Mouse (Mus musculus): ENCODE measurements around the gene Ndfip2. TPM values are rescaled to one million over a fixed set of nuclear protein-coding genes. Genes with fewer than 3 reads are reported as not detected.

Ndfip2 gene
- total and polyA plus RNA-seq, 3 experiments, result 13.7 to 26.3 TPM; not detected in 1

- Histone ChIP-seq H3K9ac (ENCODE audit: control insufficient read depth, low read depth, low read length, poor library complexity, severe bottlenecking) (no peak overlapping the region), H3K27ac (ENCODE audit: control insufficient read depth, low read depth, low read length) (no peak overlapping the region), H3K36me3 (ENCODE audit: control insufficient read depth in 1 of 2, insufficient read depth in 2 of 2, low read length in 2 of 2) (no peaks in the 10 kb centered on the region), H3K79me2 (ENCODE audit: control insufficient read depth, insufficient read depth, low read length, poor library complexity) (no peaks in the 10 kb centered on the region), H3K27me3 (ENCODE audit: control insufficient read depth in 1 of 2, insufficient read depth in 2 of 2, low read length in 2 of 2) (no peaks in the 10 kb centered on the region), H3K4me1 (ENCODE audit: control insufficient read depth in 1 of 2, insufficient read depth in 2 of 2, low read length in 2 of 2) (no peaks in the 10 kb centered on the region), H3K9me3 (replicated peaks; ENCODE audit: insufficient read depth, low read length) (no peaks in the 10 kb centered on the region), H3K4me3 (ENCODE audit: control insufficient read depth in 1 of 2, insufficient read depth in 1 of 2, low read depth in 2 of 2, low read length in 2 of 2) (no peak overlapping the region)
- TF ChIP-seq POLR2A (IDR thresholded peaks at IDR 0.05; ENCODE audit: control insufficient read depth in 1 of 2, insufficient read depth in 1 of 2, low read depth in 1 of 2, low read length in 2 of 2, poor library complexity in 1 of 2) (no peak), JUND (IDR thresholded peaks at IDR 0.05; ENCODE audit: low read depth, low read length) (no peak), NELFE (IDR thresholded peaks at IDR 0.05; ENCODE audit: low read depth, low read length) (no peak), MAX (IDR thresholded peaks at IDR 0.05; ENCODE audit: low read length) (no peak), ELF1 (IDR thresholded peaks at IDR 0.05; ENCODE audit: low read depth, low read length) (no peak), MYB (IDR thresholded peaks at IDR 0.05; ENCODE audit: low read depth, low read length) (no peak), E2F4 (IDR thresholded peaks at IDR 0.05; ENCODE audit: borderline replicate concordance, low read depth, low read length) (no peak), HCFC1 (IDR thresholded peaks at IDR 0.05; ENCODE audit: low read depth, low read length) (no peak), TCF12 (IDR thresholded peaks at IDR 0.05; ENCODE audit: low read depth, low read length) (no peak), RAD21 (IDR thresholded peaks at IDR 0.05; ENCODE audit: low read depth, low read length) (no peak), POLR2AphosphoS5 (IDR thresholded peaks at IDR 0.05; ENCODE audit: borderline replicate concordance, low read depth, low read length) (no peak), ETS1 (IDR thresholded peaks at IDR 0.05; ENCODE audit: low read depth, low read length) (no peak), CTCF (IDR thresholded peaks at IDR 0.05 in 2 of 3, conservative IDR thresholded peaks at IDR 0.05 in 1 of 3; ENCODE audit: control insufficient read depth in 1 of 3, insufficient read depth in 1 of 3, low read depth in 2 of 3, low read length in 3 of 3, poor library complexity in 1 of 3, severe bottlenecking in 1 of 3) (no peak), TAL1 (IDR thresholded peaks at IDR 0.05; ENCODE audit: low read length) (no peak), KAT2A (conservative IDR thresholded peaks at IDR 0.05; ENCODE audit: low read depth, low read length) (no peak), GATA1 (IDR thresholded peaks at IDR 0.05; ENCODE audit: low read depth, low read length) (no peak), USF1 (IDR thresholded peaks at IDR 0.05; ENCODE audit: low read depth, low read length) (no peak), MAZ (IDR thresholded peaks at IDR 0.05; ENCODE audit: low read depth, low read length) (no peak), RCOR1 (IDR thresholded peaks at IDR 0.05; ENCODE audit: low read depth, low read length) (no peak), BHLHE40 (IDR thresholded peaks at IDR 0.05; ENCODE audit: borderline replicate concordance, low read depth, low read length) (no peak)
- DNase-seq (ENCODE audit: low read depth, low spot score), result no peak
These were observed 63.3 kb downstream of the Ndfip2 start for GRCm38 (mm10) chr14:105321712-105322111.

- no peak overlapping the region for H3K4me3 ChIP-seq (ENCODE audit: control insufficient read depth in 1 of 2, insufficient read depth in 1 of 2, low read depth in 2 of 2, low read length in 2 of 2)
- no peak overlapping the region for H3K27ac ChIP-seq (ENCODE audit: control insufficient read depth, low read depth, low read length)
- no peak for TF ChIP-seq SMC3 (IDR thresholded peaks at IDR 0.05; ENCODE audit: low read depth, low read length)
- TF ChIP-seq USF1 (IDR thresholded peaks at IDR 0.05; ENCODE audit: low read depth, low read length), result no peak
- TF ChIP-seq HCFC1 (IDR thresholded peaks at IDR 0.05; ENCODE audit: low read depth, low read length), result no peak
- TF ChIP-seq SIN3A (IDR thresholded peaks at IDR 0.05; ENCODE audit: low read length), result no peak
- no peak for TF ChIP-seq MYB (IDR thresholded peaks at IDR 0.05; ENCODE audit: low read depth, low read length)
- TF ChIP-seq USF2 (IDR thresholded peaks at IDR 0.05; ENCODE audit: borderline replicate concordance in 1 of 2, insufficient read depth in 1 of 2, low read depth in 1 of 2, low read length in 2 of 2), result no peak
- TF ChIP-seq MAFK (IDR thresholded peaks at IDR 0.05; ENCODE audit: borderline replicate concordance, low read depth, low read length), result no peak
- TF ChIP-seq RCOR1 (IDR thresholded peaks at IDR 0.05; ENCODE audit: low read depth, low read length), result no peak
- TF ChIP-seq MXI1 (IDR thresholded peaks at IDR 0.05; ENCODE audit: low read depth, low read length), result no peak
- TF ChIP-seq CHD1 (IDR thresholded peaks at IDR 0.05; ENCODE audit: low read depth, low read length), result no peak
- no peaks in the 10 kb centered on the region for H3K27me3 ChIP-seq (ENCODE audit: control insufficient read depth in 1 of 2, insufficient read depth in 2 of 2, low read length in 2 of 2)
- no peaks in the 10 kb centered on the region for H3K79me2 ChIP-seq (ENCODE audit: control insufficient read depth, insufficient read depth, low read length, poor library complexity)
- DNase-seq (ENCODE audit: low read depth, low spot score), result no peak
- H3K4me1 ChIP-seq (ENCODE audit: control insufficient read depth in 1 of 2, insufficient read depth in 2 of 2, low read length in 2 of 2), result no peaks in the 10 kb centered on the region
- H3K9me3 ChIP-seq (replicated peaks; ENCODE audit: insufficient read depth, low read length), result no peaks in the 10 kb centered on the region
- no peaks in the 10 kb centered on the region for H3K36me3 ChIP-seq (ENCODE audit: control insufficient read depth in 1 of 2, insufficient read depth in 2 of 2, low read length in 2 of 2)
- no peak overlapping the region for H3K9ac ChIP-seq (ENCODE audit: control insufficient read depth, low read depth, low read length, poor library complexity, severe bottlenecking)
These were observed 64.5 kb downstream of the Ndfip2 start for GRCm38 (mm10) chr14:105322829-105323228.
